In genomic region chr9:56774231-56774630, GRCm38 (mm10) we compare ENCODE assay signal across 8 mouse cellular contexts. TPM values are rescaled to one million over a fixed set of nuclear protein-coding genes. Genes with fewer than 3 reads are reported as not detected.
DNase-seq lines count a peak whose midpoint lies in the region; ATAC-seq and TF ChIP-seq lines count a peak whose summit lies in the region.

No protein-coding gene starts in this region.

- in situ Hi-C loops in Patski (cut with MboI; ENCODE audit: low pct_unique_long_range_greater_than_20kb), result no loop called here

- DNase-seq in liver (peak; percentile 33), Patski (ENCODE audit: low read depth, low spot score) (no peak)
- DNase-seq in cerebellum, adult 9-10 months, result peak; percentile 70
- DNase-seq in gastrocnemius, postnatal 10 days, result peak; percentile 60
- peak; percentile 6 for DNase-seq in liver, adult 2 months (ENCODE audit: extremely low read depth, low read depth, low spot score)
- peak; percentile 59 to 72 for DNase-seq in right cerebral cortex, postnatal 10 days (ENCODE audit: low spot score in 2 of 2)
- no peak for DNase-seq in urinary bladder, postnatal 10 days (ENCODE audit: low spot score)

- WGBS in liver, embryonic 12.5 days (ENCODE audit: insufficient replicate concordance), result 33% methylated on average over 6 of the region's 6 CpGs
- 32% methylated on average over 6 of the region's 6 CpGs for WGBS in liver, adult 2 months

- H3K27me3 ChIP-seq in liver, embryonic 12.5 days (replicated peaks), result peaks cover 16% of the 10 kb centered on the region; the same call in 1 of the 2 replicates
- peaks cover 49% of the 10 kb centered on the region for H3K27me3 ChIP-seq in Patski
- no peaks in the 10 kb centered on the region for H3K27me3 ChIP-seq in liver, adult 2 months (ENCODE audit: control insufficient read depth, insufficient read depth, low read length)

- no peaks in the 10 kb centered on the region for H3K4me1 ChIP-seq in liver, embryonic 12.5 days
- no peaks in the 10 kb centered on the region for H3K4me1 ChIP-seq in liver, adult 2 months (ENCODE audit: control insufficient read depth, insufficient read depth, low read length)

- no peak overlapping the region for H3K27ac ChIP-seq in liver, embryonic 12.5 days
- H3K27ac ChIP-seq in liver, adult 2 months (replicated peaks; ENCODE audit: insufficient read depth, low read depth, low read length), result no peak overlapping the region

- no peak for ATAC-seq in liver, embryonic 12.5 days
- no peak for ATAC-seq in Patski

- peak; percentile 83 for TF ChIP-seq CTCF in Patski (IDR thresholded peaks at IDR 0.05)
- TF ChIP-seq CTCF in liver, adult 2 months (IDR thresholded peaks at IDR 0.05; ENCODE audit: low read depth, low read length), result peak; percentile 83

- H3K9ac ChIP-seq in liver, embryonic 12.5 days, result no peak overlapping the region
- no peak overlapping the region for H3K9ac ChIP-seq in liver, adult 2 months (ENCODE audit: low read depth, low read length)

- H3K4me2 ChIP-seq in liver, embryonic 12.5 days, result no peak overlapping the region

- H3K9me3 ChIP-seq in liver, embryonic 12.5 days (replicated peaks), result no peaks in the 10 kb centered on the region

- H3K79me2 ChIP-seq in liver, adult 2 months (ENCODE audit: control insufficient read depth, insufficient read depth, low read length), result no peaks in the 10 kb centered on the region

- POLR2A ChIA-PET in Patski (lab: Charles Lee), result no interaction called here

- TF ChIP-seq POLR2A in liver, adult 2 months (IDR thresholded peaks at IDR 0.05; ENCODE audit: extremely low read depth, insufficient read depth, low read length), result no peak

- H3K36me3 ChIP-seq in liver, embryonic 12.5 days, result no peaks in the 10 kb centered on the region
- H3K36me3 ChIP-seq in liver, adult 2 months (ENCODE audit: control insufficient read depth, insufficient read depth, low read length), result no peaks in the 10 kb centered on the region

- CTCF ChIA-PET in Patski (lab: Charles Lee), result no interaction called here

- no peak overlapping the region for H3K4me3 ChIP-seq in liver, embryonic 12.5 days
- H3K4me3 ChIP-seq in liver, adult 2 months (ENCODE audit: insufficient read depth, low read depth, low read length), result no peak overlapping the region

RNA-seq across cellular contexts. Expression of gene Lingo1, which starts 22.0 kb away (rescaled TPM):
- 0.75 and 1.2 TPM in 2 replicates for polyA plus RNA-seq in liver, embryonic 12.5 days (2016; fragmentation: Nextera tagmentation; extraction: Ambion mirVana)
- 0.06 TPM for polyA plus RNA-seq in Patski (2021)
- total RNA-seq in gastrocnemius, postnatal 10 days (2021), result 1 to 10 TPM; 2.0 to 2.6 TPM
- under 0.01 and 0.13 TPM in 2 replicates for total RNA-seq in liver, adult 2 months (2014; rRNA removed)
- 0.09 and 0.27 TPM in 2 replicates for polyA plus RNA-seq in liver, adult 2 months (2012; rRNA removed)

Comparison
In these comparisons a context has a peak if more than half of its experiments do, and no peak if none do; other contexts are left out.
1. DNase-seq: peak in liver (single experiment), cerebellum, adult 9-10 months (single experiment), gastrocnemius, postnatal 10 days (single experiment), liver, adult 2 months (single experiment) and right cerebral cortex, postnatal 10 days (2 of 2); none in Patski (single experiment) and urinary bladder, postnatal 10 days (single experiment).